Mouse (Mus musculus) testis, adult 2 months (tissue): Measurements from ENCODE around the gene Paqr3. TPM values are rescaled to one million over a fixed set of nuclear protein-coding genes. Genes with fewer than 3 reads are reported as not detected.

ENCODE experiments used
- H3K27ac ChIP-seq: fragments of 200-500 bp; 2 replicates; pipeline ENCODE4 v1.5.1; 2012; ENCODE audit warnings: low read depth, low read length; ENCODE audit not compliant: control insufficient read depth, insufficient read depth
- H3K27me3 ChIP-seq: fragments of 200-500 bp; 2 replicates; pipeline ENCODE4 v1.6.1; 2012; ENCODE audit warnings: mild to moderate bottlenecking, low read length, moderate library complexity; ENCODE audit not compliant: control insufficient read depth, insufficient read depth
- H3K36me3 ChIP-seq: fragments of 200-500 bp; 2 replicates; pipeline ENCODE4 v1.6.1; 2012; ENCODE audit warnings: mild to moderate bottlenecking, low read length; ENCODE audit not compliant: control insufficient read depth, insufficient read depth
- H3K4me1 ChIP-seq: fragments of 200-500 bp; 2 replicates; pipeline ENCODE4 v1.6.1; 2012; ENCODE audit warnings: low read length; ENCODE audit not compliant: control insufficient read depth, insufficient read depth
- H3K4me3 ChIP-seq: fragments of 200-500 bp; 2 replicates; pipeline ENCODE4 v1.5.1; 2012; ENCODE audit warnings: low read depth, mild to moderate bottlenecking, low read length, moderate library complexity, mixed read lengths; ENCODE audit not compliant: control insufficient read depth
- CTCF ChIP-seq: fragments of 200-500 bp; IDR thresholded peaks from 2 replicates; pipeline ENCODE4 v1.5.1; 2012; ENCODE audit warnings: low read depth, mild to moderate bottlenecking, inconsistent platforms, low read length, moderate library complexity; ENCODE audit not compliant: control insufficient read depth, insufficient read depth, insufficient replicate concordance
- POLR2A ChIP-seq: fragments of 200-500 bp; IDR thresholded peaks from 2 replicates; pipeline ENCODE4 v1.6.1; 2012; ENCODE audit warnings: low read depth, mild to moderate bottlenecking, inconsistent platforms, low read length, moderate library complexity; ENCODE audit not compliant: control insufficient read depth
- polyA plus RNA-seq: library from polyadenylated mRNA; depleted of rRNA; stranded (reverse); fragments of >200 nt; gene quantifications from 2 replicates; pipeline ENCODE4 v1.2.3, GENCODE M21; 2012; rRNA removed

Gene Paqr3
- polyA plus RNA-seq, 1 experiment, result 7.0 TPM

DNA sequence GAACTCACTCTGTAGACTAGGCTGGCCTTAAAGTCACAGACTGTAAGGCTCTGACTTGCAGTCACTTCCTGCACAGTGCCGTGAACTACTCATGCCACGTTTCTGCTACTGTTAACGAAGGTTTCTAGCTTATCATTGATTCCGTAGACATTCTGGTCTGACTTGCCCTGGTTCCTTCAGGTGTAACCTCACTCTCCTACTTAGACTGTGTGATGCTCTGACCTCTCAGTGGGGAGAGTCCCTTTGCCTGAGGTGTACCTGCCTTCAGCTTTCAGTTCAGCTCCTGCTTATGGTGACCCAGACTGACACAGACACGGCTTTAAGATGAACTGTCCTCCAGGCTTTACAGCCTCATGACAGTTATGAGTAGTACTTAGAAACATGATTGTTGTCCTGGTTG is 57.2 kb downstream of the Paqr3 start:
- no peaks in the 10 kb centered on the region for H3K36me3 ChIP-seq
- no peak overlapping the region for H3K4me3 ChIP-seq
- no peaks in the 10 kb centered on the region for H3K4me1 ChIP-seq
- H3K27me3 ChIP-seq, result no peaks in the 10 kb centered on the region
- no peak overlapping the region for H3K27ac ChIP-seq
- TF ChIP-seq POLR2A (no peak), CTCF (no peak)

GRCm38 (mm10) chr5:97048905-97049304 is 62.5 kb downstream of the Paqr3 start:
- Histone ChIP-seq H3K27me3 (no peaks in the 10 kb centered on the region), H3K27ac (no peak overlapping the region), H3K36me3 (no peaks in the 10 kb centered on the region; the same call in 1 of the 2 replicates), H3K4me1 (no peaks in the 10 kb centered on the region), H3K4me3 (no peak overlapping the region)
- TF ChIP-seq CTCF, result no peak
- TF ChIP-seq POLR2A, result no peak

GRCm38 (mm10) chr5:97046680-97047079 is 64.7 kb downstream of the Paqr3 start:
- TF ChIP-seq CTCF, result no peak
- TF ChIP-seq POLR2A, result no peak
- H3K27ac ChIP-seq, result no peak overlapping the region
- no peaks in the 10 kb centered on the region; the same call in 1 of the 2 replicates for H3K36me3 ChIP-seq
- no peaks in the 10 kb centered on the region for H3K27me3 ChIP-seq
- no peaks in the 10 kb centered on the region for H3K4me1 ChIP-seq
- no peak overlapping the region for H3K4me3 ChIP-seq

GRCm38 (mm10) chr5:97045260-97045659 is 66.1 kb downstream of the Paqr3 start:
- Histone ChIP-seq H3K4me3 (no peak overlapping the region), H3K27me3 (no peaks in the 10 kb centered on the region), H3K4me1 (no peaks in the 10 kb centered on the region), H3K27ac (no peak overlapping the region), H3K36me3 (no peaks in the 10 kb centered on the region; the same call in none of the 2 replicates)
- TF ChIP-seq CTCF (no peak), POLR2A (no peak)

Other genes with a start within 250 kb of the Paqr3 start
- 5.9 and 6.6 TPM in 2 replicates for gene Bmp2k, start 113.9 kb downstream of the Paqr3 start, polyA plus RNA-seq